ENCODE assay signal across 9 mouse cellular contexts in the genomic region with DNA sequence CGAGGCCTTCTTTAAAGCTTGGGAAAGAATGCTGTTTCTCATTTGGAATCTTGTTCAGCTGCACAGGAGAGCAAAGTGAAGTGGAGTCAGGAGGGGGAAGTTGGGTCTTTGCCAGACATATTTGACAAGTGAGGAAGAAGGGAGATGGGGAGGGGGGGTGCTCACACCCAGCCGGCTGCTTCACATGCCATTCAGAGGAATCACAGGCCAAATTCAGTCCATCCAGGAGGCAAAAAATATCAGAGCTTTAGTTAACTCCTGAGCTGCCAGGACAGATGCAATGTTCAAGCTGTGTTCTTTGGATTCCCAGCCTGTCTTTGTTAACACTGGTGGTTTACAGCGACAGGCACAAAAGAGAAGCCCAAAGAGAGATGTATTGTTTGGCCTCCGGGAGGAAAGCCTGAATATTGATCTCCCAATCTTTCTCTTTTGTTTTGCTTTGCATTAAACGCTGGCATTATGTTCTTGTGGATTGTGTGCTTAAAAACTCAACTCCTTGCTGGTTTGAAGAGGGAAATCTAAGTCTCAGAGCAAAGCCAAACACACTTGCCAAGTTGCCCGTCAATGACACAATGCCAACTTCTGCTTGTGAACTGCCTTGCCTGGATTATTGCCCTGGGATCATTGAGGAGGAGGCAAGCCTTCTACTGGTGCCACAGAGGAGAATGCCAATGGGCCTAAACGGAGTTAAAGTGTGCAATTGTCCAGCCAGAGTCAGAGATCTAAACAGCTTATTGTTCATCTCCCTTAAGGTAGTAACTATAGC.
A peak's percentile ranks its signal among the peaks of the same experiment; 100 is the strongest.
DNase-seq lines count a peak whose midpoint lies in the region; ATAC-seq and TF ChIP-seq lines count a peak whose summit lies in the region.
"Had no signal": no experiment of that assay in that cellular context is flagged by ENCODE, and none has a peak within 500 bp of the region (broad histone marks: within the 10 kb centered on the region; RNA-seq: fewer than 3 reads in every experiment).

No protein-coding gene starts in this region.

- peak; percentile 49 for DNase-seq in right cerebral cortex, postnatal 4 days
- no peak for DNase-seq in right cerebral cortex, adult 18-20 months
- DNase-seq in embryo, embryonic 9.5 days (ENCODE audit: extremely low spot score): peak; percentile 51
- DNase-seq in heart, embryonic 10.5 days (ENCODE audit: low spot score): peak; percentile 92
- DNase-seq in layer of hippocampus, postnatal 14 days (ENCODE audit: low spot score in 2 of 2): peak; percentile 60 to 84
- peak; percentile 88 for DNase-seq in midbrain, postnatal 0 days (ENCODE audit: low spot score)
- DNase-seq in ovary, postnatal 36 days (ENCODE audit: low spot score): no peak
- DNase-seq: liver, embryonic 13.5 days had no signal

- no peak overlapping the region for H3K4me3 ChIP-seq in heart, embryonic 10.5 days
- no peak overlapping the region for H3K4me3 ChIP-seq in midbrain, postnatal 0 days (ENCODE audit: low read depth, low read length)
- H3K4me3 ChIP-seq: liver, embryonic 13.5 days had no signal

- 29% methylated on average over 7 of the region's 7 CpGs for WGBS in heart, embryonic 10.5 days
- WGBS in midbrain, postnatal 0 days: 13% methylated on average over 7 of the region's 7 CpGs

- no peak overlapping the region for H3K9ac ChIP-seq in midbrain, postnatal 0 days (replicated peaks; ENCODE audit: low read length, poor library complexity, severe bottlenecking)
- H3K9ac ChIP-seq: liver, embryonic 13.5 days had no signal

- H3K27me3 ChIP-seq in heart, embryonic 10.5 days (ENCODE audit: insufficient read depth, poor library complexity, severe bottlenecking): no peaks in the 10 kb centered on the region
- no peaks in the 10 kb centered on the region for H3K27me3 ChIP-seq in midbrain, postnatal 0 days (ENCODE audit: insufficient read depth, low read length)
- H3K27me3 ChIP-seq: liver, embryonic 13.5 days had no signal

- no peaks in the 10 kb centered on the region for H3K9me3 ChIP-seq in heart, embryonic 10.5 days
- no peaks in the 10 kb centered on the region for H3K9me3 ChIP-seq in midbrain, postnatal 0 days (ENCODE audit: low read length)
- H3K9me3 ChIP-seq: liver, embryonic 13.5 days had no signal

- peaks cover 23% of the 10 kb centered on the region for H3K4me1 ChIP-seq in heart, embryonic 10.5 days
- H3K4me1 ChIP-seq in midbrain, postnatal 0 days (ENCODE audit: insufficient read depth, low read length): no peaks in the 10 kb centered on the region; the same call in 1 of the 2 replicates
- H3K4me1 ChIP-seq: liver, embryonic 13.5 days had no signal

- ATAC-seq in midbrain, postnatal 0 days (ENCODE audit: low FRiP score): peak; percentile 54; the same call in 1 of the 2 replicates
- ATAC-seq in megakaryocyte progenitor cell, adult 5-6 weeks (replicated peaks; ENCODE audit: poor library complexity): no peak

- TF ChIP-seq CTCF in midbrain, postnatal 0 days (IDR thresholded peaks at IDR 0.05): no peak

- no peak overlapping the region for H3K4me2 ChIP-seq in midbrain, postnatal 0 days (ENCODE audit: low read depth, low read length, poor library complexity, severe bottlenecking)
- H3K4me2 ChIP-seq: liver, embryonic 13.5 days had no signal

- peak overlapping the region; percentile 89 for H3K27ac ChIP-seq in heart, embryonic 10.5 days
- peak overlapping the region; percentile 32; the same call in 1 of the 2 replicates for H3K27ac ChIP-seq in midbrain, postnatal 0 days (ENCODE audit: low read depth, low read length)
- H3K27ac ChIP-seq: liver, embryonic 13.5 days had no signal

- H3K36me3 ChIP-seq in heart, embryonic 10.5 days: no peaks in the 10 kb centered on the region
- H3K36me3 ChIP-seq in midbrain, postnatal 0 days (ENCODE audit: insufficient read depth, low read length): no peaks in the 10 kb centered on the region
- H3K36me3 ChIP-seq: liver, embryonic 13.5 days had no signal

Comparison
In these comparisons a context has a peak if more than half of its experiments do, and no peak if none do; other contexts are left out.
1. DNase-seq: peak in right cerebral cortex, postnatal 4 days (single experiment), embryo, embryonic 9.5 days (single experiment), heart, embryonic 10.5 days (single experiment), layer of hippocampus, postnatal 14 days (2 of 2) and midbrain, postnatal 0 days (single experiment); none in right cerebral cortex, adult 18-20 months (single experiment) and ovary, postnatal 36 days (single experiment).